Mouse (Mus musculus): ENCODE measurements around the gene Ugt3a1.
"Not testable (repeated sequence)": the region's sequence is repeated elsewhere in the genome, so short reads cannot be mapped to it uniquely, and the experiment has no call there.

Gene Ugt3a1

DNA sequence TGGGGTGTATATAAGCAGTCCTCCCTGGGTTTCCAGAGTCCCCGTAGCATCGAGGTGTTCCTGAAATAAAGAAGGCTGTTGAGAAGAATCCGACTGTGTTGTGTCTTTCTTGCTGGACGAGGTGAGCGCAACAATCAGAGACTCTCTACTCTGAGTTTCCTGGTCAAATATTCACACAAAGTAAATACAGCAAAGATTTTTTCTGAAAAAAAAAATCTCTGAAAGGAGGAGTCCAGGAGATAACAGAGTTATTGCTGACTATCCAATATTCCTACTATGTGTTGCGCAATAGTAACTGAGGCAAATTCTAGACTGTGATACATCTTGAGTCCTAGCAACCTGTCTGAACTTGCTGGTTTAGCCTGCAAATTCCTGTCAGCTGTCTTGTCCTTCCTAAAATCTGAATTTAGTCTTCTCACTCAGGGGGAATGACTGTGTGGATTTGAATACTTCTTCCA is at the start of gene Ugt3a1:
Gene Ugt3a1, plus strand, starts transcription at position 51 of the 458 bp plus-strand sequence.
- DNase-seq (ENCODE audit: low spot score in 2 of 2), result no peak

DNA sequence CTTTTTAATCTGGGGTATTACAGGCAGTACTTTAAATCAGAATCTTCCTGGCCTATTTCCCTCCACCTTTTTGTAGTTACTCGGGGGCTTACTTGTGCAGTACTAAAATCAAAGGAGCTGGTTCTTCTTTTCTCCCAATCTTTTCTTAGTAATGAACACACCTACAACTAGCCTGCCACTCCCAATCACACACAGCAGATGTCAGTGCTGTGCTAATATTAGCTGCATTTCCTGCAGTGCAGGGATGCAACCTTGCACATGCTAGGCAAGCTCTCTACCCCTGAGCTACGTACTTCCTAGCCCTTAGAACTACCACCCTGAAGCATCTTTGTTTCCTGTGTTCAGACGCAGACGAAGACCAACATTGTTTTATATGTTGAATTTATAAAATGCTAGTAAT is 45.8 kb upstream of the Ugt3a1 start:
- not testable (repeated sequence) for DNase-seq (ENCODE audit: low spot score in 2 of 2)

- no peak for DNase-seq (ENCODE audit: low spot score in 2 of 2)
These were observed 30.3 kb upstream of the Ugt3a1 start for GRCm38 (mm10) chr15:9246345-9246744.

DNA sequence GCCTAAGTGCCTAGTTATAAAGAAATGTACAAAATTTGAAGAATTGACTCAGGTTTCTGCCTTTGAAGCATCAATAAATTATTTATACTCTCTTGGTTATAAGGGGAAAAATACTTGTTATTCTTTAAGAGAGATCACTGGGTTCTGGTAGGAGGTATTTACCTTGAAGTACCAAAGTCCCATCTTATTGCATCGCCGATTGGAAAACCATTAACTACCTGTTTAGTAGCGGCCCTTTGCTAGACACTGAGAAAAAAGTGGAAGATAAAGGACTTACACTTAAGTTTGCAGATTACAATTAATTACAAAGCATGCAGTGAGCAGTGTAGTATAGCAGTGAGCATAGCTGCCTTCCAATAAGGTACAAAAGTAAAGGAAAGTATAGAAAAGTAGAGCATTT is 23.8 kb upstream of the Ugt3a1 start:
- DNase-seq (ENCODE audit: low spot score in 2 of 2), result no peak

- DNase-seq (ENCODE audit: low spot score in 2 of 2), result no peak
These were observed 16.1 kb upstream of the Ugt3a1 start for GRCm38 (mm10) chr15:9260621-9261020.

- no peak for DNase-seq (ENCODE audit: low spot score in 2 of 2)
These were observed 4.8 kb upstream of the Ugt3a1 start for GRCm38 (mm10) chr15:9271876-9272275.

DNA sequence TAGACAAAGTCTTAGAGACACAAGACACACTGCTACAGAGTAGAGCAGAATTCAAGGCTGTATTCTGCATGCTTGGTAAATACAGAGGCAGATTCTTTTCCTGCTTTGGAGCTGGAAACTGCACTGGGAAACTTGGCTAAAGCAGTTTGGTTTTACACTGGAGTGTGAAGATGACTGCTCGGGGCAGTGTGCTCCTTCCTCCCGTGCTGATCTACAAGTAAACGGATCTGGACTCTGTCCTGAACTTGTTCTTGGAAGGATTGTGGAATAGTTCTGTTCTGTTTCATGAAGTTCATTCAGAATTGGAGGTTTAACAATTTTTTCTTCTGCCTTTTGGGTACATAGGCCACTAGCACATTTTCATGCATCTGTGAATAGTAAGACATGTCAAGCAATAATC is 2.3 kb downstream of the Ugt3a1 start:
- no peak for DNase-seq (ENCODE audit: low spot score in 2 of 2)

DNA sequence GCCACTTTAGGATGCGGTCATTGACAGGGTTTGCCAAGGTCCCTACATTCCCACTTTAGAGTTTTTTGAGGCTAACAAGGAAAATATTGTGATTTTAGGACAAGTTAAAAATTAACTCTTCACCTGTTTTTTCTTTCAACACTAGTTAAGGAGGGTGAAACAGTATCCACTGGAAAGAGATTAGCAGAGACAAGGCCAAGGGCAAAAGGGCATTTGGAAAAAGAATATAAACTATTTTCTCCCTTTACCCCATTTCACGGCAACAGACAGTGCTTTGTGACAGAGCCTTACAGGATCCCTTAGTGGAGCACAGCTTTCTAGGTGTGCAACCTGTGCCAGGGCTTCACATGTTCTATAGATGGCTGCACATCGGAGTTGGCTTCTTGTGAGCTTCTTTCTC is 2.9 kb downstream of the Ugt3a1 start:
- DNase-seq (ENCODE audit: low spot score in 2 of 2), result no peak

DNA sequence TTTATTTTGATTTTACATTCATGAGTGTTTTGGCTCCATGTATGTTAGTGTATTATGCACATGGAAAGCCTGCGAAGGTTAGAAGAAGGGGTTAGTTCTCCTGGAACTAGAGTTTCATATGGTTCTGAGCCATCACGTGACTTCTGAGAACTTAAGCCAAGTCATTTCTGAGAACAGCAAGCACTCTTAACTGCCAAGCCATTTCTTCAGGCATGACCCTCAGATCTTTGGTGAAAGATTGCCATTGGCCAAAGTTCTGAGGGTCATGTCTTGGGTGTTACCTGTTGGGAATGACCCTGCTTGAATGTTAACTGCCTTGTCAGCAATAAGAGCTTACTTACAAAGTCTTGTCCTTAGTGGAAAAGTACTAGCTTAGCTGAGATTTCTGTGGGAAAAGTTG is 6.5 kb downstream of the Ugt3a1 start:
- DNase-seq (ENCODE audit: low spot score in 2 of 2), result no peak

- no peak for DNase-seq (ENCODE audit: low spot score in 2 of 2)
These were observed 13.0 kb downstream of the Ugt3a1 start for GRCm38 (mm10) chr15:9289660-9290059.

DNA sequence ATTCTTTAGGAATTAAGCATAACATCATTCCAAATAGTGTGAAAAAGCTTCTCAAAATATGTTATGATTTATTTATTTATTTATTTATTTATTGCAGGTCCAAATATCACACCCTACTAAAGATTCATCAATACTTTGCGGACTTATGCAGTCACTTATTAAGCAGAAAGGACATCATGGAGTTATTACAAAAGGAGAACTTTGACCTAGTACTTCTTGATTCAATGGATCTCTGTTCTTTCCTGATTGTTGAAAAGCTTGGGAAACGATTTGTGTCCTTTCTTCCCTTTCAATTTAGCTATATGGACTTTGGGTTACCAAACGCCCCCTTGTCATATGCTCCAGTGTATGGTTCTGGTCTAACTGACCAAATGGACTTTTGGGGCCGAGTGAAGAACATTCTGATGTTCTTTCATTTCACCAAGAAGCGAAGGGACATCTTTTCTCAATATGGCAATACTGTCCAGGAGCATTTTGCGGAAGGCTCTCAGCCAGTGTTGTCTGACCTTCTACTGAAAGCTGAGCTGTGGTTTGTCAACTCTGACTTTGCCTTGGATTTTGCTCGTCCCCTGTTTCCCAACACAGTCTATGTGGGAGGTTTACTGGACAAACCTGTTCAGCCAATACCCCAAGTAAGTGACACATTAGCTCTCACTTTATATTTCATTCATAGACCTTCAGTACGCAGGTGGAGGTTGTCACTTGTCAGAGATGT is 29.4 kb downstream of the Ugt3a1 start:
- no peak for DNase-seq (ENCODE audit: low spot score in 2 of 2)

DNA sequence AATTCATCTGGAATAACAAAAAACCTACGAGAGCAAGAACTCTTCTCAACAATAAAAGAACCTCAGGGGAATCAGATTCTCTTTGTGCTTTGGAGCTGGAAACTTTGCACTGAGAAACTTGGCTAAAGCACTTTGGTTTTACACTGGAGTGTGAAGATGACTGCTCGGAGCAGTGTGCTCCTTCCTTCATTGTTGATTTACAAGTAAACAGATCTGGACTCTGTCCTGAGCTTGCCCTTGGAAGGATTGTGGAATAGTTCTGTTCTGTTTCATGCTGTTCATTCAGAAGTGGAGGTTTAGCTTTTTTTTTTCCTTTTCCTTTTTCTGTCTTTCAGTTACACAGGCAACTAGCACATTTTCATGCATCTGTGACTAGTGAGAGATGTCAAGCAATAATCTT is 57.9 kb downstream of the Ugt3a1 start:
- no peak for DNase-seq (ENCODE audit: low spot score in 2 of 2)

GRCm38 (mm10) chr15:9335341-9335740 is 58.7 kb downstream of the Ugt3a1 start, which contains the start of gene Ugt3a2:
TSS of gene Ugt3a2 (plus strand) at chr15:9335550.
- no peak for DNase-seq (ENCODE audit: low spot score in 2 of 2)

DNA sequence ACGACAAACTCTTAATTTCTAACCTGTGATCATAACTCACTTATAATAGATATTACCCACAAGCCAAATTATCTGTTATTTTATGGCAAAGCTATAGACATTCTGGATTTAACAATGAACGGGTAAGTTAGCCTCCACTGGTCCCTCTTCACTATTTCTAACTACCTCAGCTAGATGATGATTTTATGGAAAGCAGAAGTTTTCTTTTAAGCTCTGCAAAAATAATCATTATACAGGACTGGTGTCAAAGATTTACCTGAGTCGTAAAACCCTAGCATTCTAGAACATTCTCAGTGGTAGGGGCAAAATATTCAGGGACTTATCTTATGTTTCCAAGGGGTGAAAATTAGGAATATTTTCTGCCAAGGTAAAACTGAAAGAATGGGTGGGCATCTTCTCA is 59.9 kb downstream of the Ugt3a1 start:
- DNase-seq (ENCODE audit: low spot score in 2 of 2), result no peak

DNA sequence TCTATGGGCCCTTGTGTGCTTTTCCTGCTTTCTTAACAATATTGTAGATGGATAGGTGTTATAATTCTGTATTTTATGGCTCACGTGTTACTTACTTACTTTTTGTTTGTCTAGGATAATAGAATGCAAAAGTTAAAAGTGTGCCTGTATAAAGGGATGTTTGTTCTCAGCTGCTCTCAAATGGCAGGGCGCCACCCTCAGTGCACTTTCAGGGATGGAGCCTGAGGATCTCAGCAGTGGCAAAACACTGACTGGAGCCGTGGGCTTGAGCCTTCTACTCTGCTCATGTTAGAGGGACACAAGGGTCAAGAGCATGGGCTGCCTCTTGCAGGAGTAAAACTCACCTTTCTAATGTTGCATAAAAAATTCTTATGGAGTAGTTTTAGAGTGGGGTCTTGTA is 60.3 kb downstream of the Ugt3a1 start:
- no peak for DNase-seq (ENCODE audit: low spot score in 2 of 2)

- DNase-seq (ENCODE audit: low spot score in 2 of 2), result no peak
These were observed 72.1 kb downstream of the Ugt3a1 start for GRCm38 (mm10) chr15:9348739-9349138.

DNA sequence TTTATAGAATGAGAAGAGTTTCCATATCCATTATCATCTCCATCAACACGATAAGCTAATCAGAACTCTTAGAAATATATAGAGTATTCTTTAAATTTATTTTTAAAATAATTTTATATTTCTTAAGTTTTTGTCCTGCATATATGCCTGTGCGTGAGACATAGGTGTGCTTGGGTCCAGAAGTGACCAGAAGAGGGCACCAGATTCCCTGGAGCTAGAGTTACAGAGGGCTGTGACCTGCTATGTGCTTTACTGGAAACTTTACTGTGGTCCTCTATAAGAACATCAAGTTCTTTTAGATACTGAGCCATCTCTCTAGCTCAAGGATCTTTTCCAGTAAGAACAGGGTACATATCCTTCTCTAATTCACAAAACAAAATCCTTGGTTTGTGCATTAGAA is 86.1 kb downstream of the Ugt3a1 start:
- DNase-seq (ENCODE audit: low spot score in 2 of 2), result no peak
